ENCODE assay signal across 9 mouse cellular contexts in the genomic region with DNA sequence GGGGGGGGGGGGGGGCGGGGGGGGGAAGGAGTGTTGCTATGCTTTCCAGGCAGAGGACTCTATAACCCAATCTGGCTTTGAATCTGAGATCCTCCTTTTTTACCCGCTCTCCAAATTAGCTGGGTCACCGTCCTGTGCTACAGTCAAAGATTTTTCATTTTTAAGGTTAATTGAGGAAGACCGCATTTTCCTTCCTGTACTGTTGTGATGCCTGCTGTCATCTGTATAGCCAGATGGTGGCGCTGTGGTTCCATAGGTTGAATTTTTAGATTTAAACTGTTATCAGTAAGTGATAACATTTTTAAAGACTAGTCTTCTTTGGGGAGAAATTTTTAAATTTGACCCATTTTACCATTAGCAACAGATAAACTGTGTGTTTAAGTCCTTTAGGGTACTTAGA. TPM values are rescaled to one million over a fixed set of nuclear protein-coding genes. Genes with fewer than 3 reads are reported as not detected.
DNase-seq lines count a peak whose midpoint lies in the region; ATAC-seq lines count a peak whose summit lies in the region.
"Had no signal": no experiment of that assay in that cellular context is flagged by ENCODE, and none has a peak within 500 bp of the region (broad histone marks: within the 10 kb centered on the region; RNA-seq: fewer than 3 reads in every experiment).

No protein-coding gene starts in this region.

- peak overlapping the region; percentile 30 for H3K4me2 ChIP-seq in neural tube, embryonic 14.5 days (ENCODE audit: low read depth, low read length)

- no peaks in the 10 kb centered on the region for H3K36me3 ChIP-seq in neural tube, embryonic 14.5 days (ENCODE audit: control insufficient read depth, insufficient read depth, low read length)

- H3K27ac ChIP-seq in neural tube, embryonic 14.5 days (ENCODE audit: low read depth, low read length): no peak overlapping the region

- no peaks in the 10 kb centered on the region for H3K9me3 ChIP-seq in neural tube, embryonic 14.5 days (ENCODE audit: control insufficient read depth, low read length)

- no peak for ATAC-seq in cerebellum, adult (ENCODE audit: insufficient number of reproducible peaks, low FRiP score, low TSS enrichment)
- peak; percentile 62; the same call in 1 of the 2 replicates for ATAC-seq in neural tube, embryonic 14.5 days (ENCODE audit: low read depth)

- H3K4me1 ChIP-seq in neural tube, embryonic 14.5 days (ENCODE audit: control insufficient read depth, insufficient read depth, low read length): no peaks in the 10 kb centered on the region

- WGBS in neural tube, embryonic 14.5 days: 4% methylated on average over 5 of the region's 5 CpGs

- no peak overlapping the region for H3K4me3 ChIP-seq in neural tube, embryonic 14.5 days (ENCODE audit: low read depth, low read length)

- DNase-seq in cerebellum, postnatal 36 days: peak; percentile 10 to 44
- peak; percentile 13 for DNase-seq in urinary bladder, postnatal 25 days (ENCODE audit: low spot score)
- DNase-seq in urinary bladder, adult 2 months (ENCODE audit: low spot score): no peak
- peak; percentile 38 to 68 for DNase-seq in frontal cortex, postnatal 36 days (ENCODE audit: low spot score in 2 of 2)
- DNase-seq in layer of hippocampus, postnatal 25 days (ENCODE audit: extremely low spot score in 1 of 2, low spot score in 1 of 2): peak; percentile 30 to 67
- DNase-seq in thymus, postnatal 0 days (ENCODE audit: low spot score): no peak

- 0 out of 2 replicates have a peak, but pooled peaks cover 2% of the 10 kb centered on the region for H3K27me3 ChIP-seq in neural tube, embryonic 14.5 days (ENCODE audit: control insufficient read depth, insufficient read depth, low read length)

- no peak overlapping the region for H3K9ac ChIP-seq in neural tube, embryonic 14.5 days (replicated peaks; ENCODE audit: low read depth, low read length)

RNA-seq across cellular contexts. Expression of a gene that starts 44.0 kb away (rescaled TPM):
- polyA plus RNA-seq in urinary bladder, adult 2 months (2012; rRNA removed): not detected in 2 replicates
- not detected for total RNA-seq in layer of hippocampus, postnatal 25 days (2021)
- 0.21 TPM in 1 of 2 replicates, not detected in the other for polyA plus RNA-seq in neural tube, embryonic 14.5 days (2014; fragmentation: Nextera tagmentation; extraction: Ambion mirVana)
- polyA plus RNA-seq in thymus, postnatal 0 days (2015; fragmentation: Nextera tagmentation; extraction: Ambion mirVana): not detected in 2 replicates
- polyA plus RNA-seq: spleen, adult 2 months had no signal

Comparison
In these comparisons a context has a peak if more than half of its experiments do, and no peak if none do; other contexts are left out.
1. DNase-seq: peak in cerebellum, postnatal 36 days (2 of 2), urinary bladder, postnatal 25 days (single experiment), frontal cortex, postnatal 36 days (2 of 2) and layer of hippocampus, postnatal 25 days (2 of 2); none in urinary bladder, adult 2 months (single experiment) and thymus, postnatal 0 days (single experiment).